Mouse (Mus musculus): ENCODE results near the gene Arhgef7. TPM values are rescaled to one million over a fixed set of nuclear protein-coding genes. Genes with fewer than 3 reads are reported as not detected.

The Arhgef7 gene
- 87.6 and 87.7 TPM in 2 replicates for polyA plus RNA-seq (2015; fragmentation: Nextera tagmentation; extraction: Ambion mirVana)

DNA sequence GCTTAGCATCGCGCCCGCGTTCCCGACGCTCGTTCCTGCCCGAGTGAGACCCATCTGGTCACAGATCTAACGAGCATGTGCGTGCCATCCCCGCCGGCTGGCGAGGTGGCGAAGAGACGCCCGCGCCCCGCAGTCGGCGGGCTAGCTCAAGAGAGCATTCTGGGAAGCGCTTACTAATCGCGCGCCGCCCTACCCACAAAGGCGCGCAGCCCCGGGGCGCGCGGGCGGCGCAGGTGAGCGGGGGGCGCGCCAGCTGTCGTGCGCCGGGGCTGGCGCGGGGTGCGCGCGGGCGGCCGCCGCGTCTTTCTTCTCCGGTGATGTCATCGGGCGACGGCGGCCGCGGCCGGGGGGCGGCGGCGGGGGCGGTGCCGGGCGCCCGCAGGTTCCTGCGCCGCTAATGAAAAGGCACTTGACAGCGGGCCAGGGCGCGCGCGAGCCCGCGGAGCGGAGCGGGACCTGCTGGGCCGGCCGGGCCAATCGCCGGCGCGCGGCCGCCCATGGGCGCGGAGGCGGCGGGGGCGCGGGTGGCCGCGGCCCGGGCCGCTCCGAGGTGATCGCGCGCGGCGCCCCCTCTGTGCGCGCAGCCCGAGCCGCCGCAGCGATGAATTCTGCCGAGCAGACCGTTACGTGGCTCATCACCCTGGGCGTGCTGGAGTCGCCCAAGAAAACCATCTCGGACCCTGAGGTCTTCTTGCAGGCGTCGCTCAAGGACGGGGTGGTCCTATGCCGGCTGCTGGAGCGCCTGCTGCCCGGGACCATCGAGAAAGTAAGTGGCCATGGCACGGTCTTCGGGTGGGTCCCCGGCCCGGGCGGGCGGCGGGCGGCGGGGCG lies at the start of gene Arhgef7:
Gene Arhgef7 (plus strand): TSS at position 71 of the 831 bp plus-strand sequence.
- WGBS, result under 1% methylated on average over 102 of the region's 127 CpGs
- Histone ChIP-seq H3K27me3 (replicated peaks) (no peaks in the 10 kb centered on the region), H3K27ac (peak within 1 kb of the TSS; percentile 97), H3K9ac (peak within 1 kb of the TSS; percentile 79), H3K4me1 (peaks cover 37% of the 10 kb centered on the region), H3K36me3 (replicated peaks) (no peaks in the 10 kb centered on the region), H3K4me2 (peak within 1 kb of the TSS; percentile 74), H3K9me3 (no peaks in the 10 kb centered on the region), H3K4me3 (peak within 1 kb of the TSS; percentile 70)
- ATAC-seq (replicated peaks), result peak; percentile 90

DNA sequence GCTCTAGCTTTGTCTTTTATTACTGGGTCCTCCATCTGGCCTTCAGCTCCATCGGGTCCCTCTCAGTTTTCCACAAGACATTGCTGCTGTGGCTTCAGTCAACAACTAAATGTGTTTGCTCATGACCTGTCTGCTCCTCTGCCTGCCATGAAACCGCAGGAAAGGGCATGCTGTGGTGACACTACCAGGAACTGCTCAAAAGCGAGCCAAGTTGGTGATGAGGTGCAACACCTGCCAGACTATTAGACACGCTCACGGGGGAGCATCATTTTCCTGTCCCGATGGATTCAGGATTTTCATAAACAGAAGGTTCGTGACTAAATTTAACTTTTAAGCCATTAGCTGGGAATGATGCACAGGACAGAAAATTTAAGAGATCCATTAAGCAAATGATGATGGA lies 43.0 kb upstream of the Arhgef7 start:
- 91% methylated on average over 7 of the region's 7 CpGs for WGBS
- Histone ChIP-seq H3K27ac (no peak overlapping the region), H3K9me3 (no peaks in the 10 kb centered on the region), H3K27me3 (replicated peaks) (no peaks in the 10 kb centered on the region), H3K4me2 (no peak overlapping the region), H3K36me3 (replicated peaks) (no peaks in the 10 kb centered on the region), H3K4me3 (no peak overlapping the region), H3K9ac (no peak overlapping the region), H3K4me1 (no peaks in the 10 kb centered on the region)
- ATAC-seq (replicated peaks), result no peak

DNA sequence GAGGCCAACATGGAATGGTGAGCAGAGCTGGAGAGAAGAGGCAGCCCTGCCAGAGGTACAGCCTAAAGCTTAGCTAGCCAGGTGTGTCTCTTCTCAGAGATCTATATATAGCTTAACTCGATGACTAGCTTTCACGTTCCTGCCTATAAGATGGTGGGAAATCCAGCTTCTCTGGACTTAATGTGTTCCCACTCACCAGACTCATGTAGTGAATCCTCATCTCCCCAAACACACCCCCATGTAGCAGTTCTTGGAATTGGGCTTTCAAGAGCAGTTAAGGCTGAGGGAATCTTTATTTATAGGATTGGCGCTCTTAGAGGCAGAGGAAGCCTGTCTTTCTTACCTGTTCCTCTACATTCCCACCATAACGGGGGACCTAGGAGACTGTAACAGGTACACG lies 40.3 kb upstream of the Arhgef7 start:
- H3K4me1 ChIP-seq, result no peaks in the 10 kb centered on the region
- no peak overlapping the region for H3K4me3 ChIP-seq
- ATAC-seq (replicated peaks), result no peak
- H3K4me2 ChIP-seq, result no peak overlapping the region
- H3K27me3 ChIP-seq (replicated peaks), result no peaks in the 10 kb centered on the region
- H3K36me3 ChIP-seq (replicated peaks), result no peaks in the 10 kb centered on the region
- WGBS, result 95% methylated on average over 5 of the region's 5 CpGs
- no peaks in the 10 kb centered on the region for H3K9me3 ChIP-seq
- H3K9ac ChIP-seq, result no peak overlapping the region
- H3K27ac ChIP-seq, result no peak overlapping the region

DNA sequence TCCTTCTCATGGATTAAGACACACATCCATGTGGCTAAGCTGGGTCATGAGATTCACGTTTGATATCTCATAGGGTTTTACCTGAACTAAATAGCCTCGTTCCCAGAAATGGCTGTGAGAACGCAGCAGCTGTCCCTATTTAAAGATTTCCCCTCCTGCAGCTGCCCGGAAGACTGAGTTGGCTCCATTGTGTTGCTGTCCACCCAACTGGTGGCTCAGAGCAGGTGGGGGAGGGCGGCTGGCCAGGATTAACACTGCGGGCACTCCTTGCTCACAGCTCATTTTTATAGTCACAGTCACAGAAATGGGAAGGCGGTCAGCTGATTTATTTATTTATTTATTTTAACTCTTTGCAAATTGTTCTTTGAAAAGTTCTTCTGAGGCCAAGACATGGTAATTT lies 37.6 kb upstream of the Arhgef7 start:
- Histone ChIP-seq H3K4me1 (no peaks in the 10 kb centered on the region), H3K27ac (no peak overlapping the region), H3K9me3 (no peaks in the 10 kb centered on the region), H3K4me3 (no peak overlapping the region), H3K27me3 (replicated peaks) (no peaks in the 10 kb centered on the region), H3K36me3 (replicated peaks) (no peaks in the 10 kb centered on the region), H3K9ac (no peak overlapping the region), H3K4me2 (no peak overlapping the region)
- WGBS, result 32% methylated on average over 7 of the region's 7 CpGs
- ATAC-seq (replicated peaks), result no peak

DNA sequence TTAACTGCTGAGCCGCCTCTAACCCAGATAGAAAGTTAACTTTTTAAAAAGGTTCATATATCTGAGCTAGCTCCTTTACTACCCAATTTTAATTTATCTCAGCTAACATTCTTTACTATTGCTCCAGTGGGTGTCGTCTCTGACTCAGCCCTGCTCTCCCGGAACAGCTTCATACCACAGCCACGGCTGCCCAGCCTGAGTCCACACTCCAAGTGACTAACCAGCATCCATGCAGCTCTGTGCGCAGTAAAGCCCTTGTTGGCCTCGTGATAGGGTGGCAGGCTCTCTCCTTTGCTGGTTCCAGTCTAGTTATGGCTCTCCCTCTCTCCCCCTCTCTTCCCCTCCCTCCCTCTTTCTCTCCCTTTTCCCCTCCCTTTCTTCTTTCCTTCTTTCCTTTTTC lies 36.2 kb upstream of the Arhgef7 start:
- 91% methylated on average over 6 of the region's 6 CpGs for WGBS
- no peaks in the 10 kb centered on the region for H3K4me1 ChIP-seq
- no peak for ATAC-seq (replicated peaks)
- H3K4me3 ChIP-seq, result no peak overlapping the region
- H3K9ac ChIP-seq, result no peak overlapping the region
- H3K4me2 ChIP-seq, result no peak overlapping the region
- no peaks in the 10 kb centered on the region for H3K36me3 ChIP-seq (replicated peaks)
- no peaks in the 10 kb centered on the region for H3K9me3 ChIP-seq
- H3K27ac ChIP-seq, result no peak overlapping the region
- H3K27me3 ChIP-seq (replicated peaks), result no peaks in the 10 kb centered on the region

DNA sequence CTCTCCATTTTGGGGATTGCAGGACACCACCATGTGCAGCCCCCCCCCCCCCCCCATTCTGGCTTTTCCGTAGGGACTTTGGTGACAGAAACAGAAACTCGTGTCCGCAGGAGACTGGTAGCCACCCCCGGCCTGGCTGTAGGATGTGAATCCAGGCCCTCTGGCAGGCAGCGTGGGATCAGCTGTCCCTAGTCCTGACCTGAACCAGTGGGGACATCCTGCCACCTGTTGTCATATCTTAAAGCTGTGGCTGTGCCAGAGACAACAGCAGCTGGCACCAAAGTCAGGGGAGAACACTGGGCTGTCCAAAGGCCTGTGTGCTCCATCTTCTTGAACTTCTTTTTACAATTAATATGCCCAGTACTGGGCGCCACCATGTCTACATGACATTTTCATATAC lies 35.8 kb upstream of the Arhgef7 start:
- no peaks in the 10 kb centered on the region for H3K36me3 ChIP-seq (replicated peaks)

DNA sequence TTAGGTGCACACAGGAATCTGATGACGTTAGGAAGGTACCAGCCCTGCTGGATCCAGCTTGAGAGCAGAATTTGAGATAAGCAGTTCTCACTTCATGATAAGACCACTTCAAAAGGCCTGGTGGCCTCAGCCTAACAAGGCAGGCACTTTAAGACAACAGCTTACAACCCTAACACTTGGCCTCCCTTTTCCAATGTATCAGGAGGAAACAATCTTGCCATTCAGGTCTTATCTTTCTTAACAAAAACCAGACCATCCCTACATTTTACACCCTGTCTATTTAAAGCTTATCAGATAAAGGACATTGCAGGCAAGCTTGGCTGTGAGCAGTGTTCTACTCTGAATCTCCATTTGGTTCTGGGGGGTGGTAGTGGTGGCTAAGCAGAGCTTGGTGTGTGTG lies 35.1 kb upstream of the Arhgef7 start:
- Histone ChIP-seq H3K27me3 (replicated peaks) (no peaks in the 10 kb centered on the region), H3K9me3 (no peaks in the 10 kb centered on the region), H3K36me3 (replicated peaks) (no peaks in the 10 kb centered on the region), H3K4me2 (no peak overlapping the region), H3K4me3 (no peak overlapping the region), H3K9ac (no peak overlapping the region), H3K27ac (no peak overlapping the region), H3K4me1 (no peaks in the 10 kb centered on the region)
- 81% methylated on average over 1 of the region's 1 CpGs for WGBS
- no peak for ATAC-seq (replicated peaks)

More for the DNA sequence above, 35.8 kb upstream of the Arhgef7 start:
- Histone ChIP-seq H3K4me1 (no peaks in the 10 kb centered on the region), H3K4me3 (no peak overlapping the region), H3K9me3 (no peaks in the 10 kb centered on the region), H3K9ac (no peak overlapping the region), H3K4me2 (no peak overlapping the region), H3K27me3 (replicated peaks) (no peaks in the 10 kb centered on the region), H3K27ac (no peak overlapping the region)
- no peak for ATAC-seq (replicated peaks)
- 91% methylated on average over 6 of the region's 6 CpGs for WGBS

GRCm38 (mm10) chr8:11693972-11694371 lies 33.5 kb upstream of the Arhgef7 start:
- Histone ChIP-seq H3K4me2 (no peak overlapping the region), H3K9ac (no peak overlapping the region), H3K4me1 (no peaks in the 10 kb centered on the region), H3K27ac (no peak overlapping the region), H3K27me3 (replicated peaks) (no peaks in the 10 kb centered on the region), H3K36me3 (replicated peaks) (no peaks in the 10 kb centered on the region), H3K4me3 (no peak overlapping the region), H3K9me3 (no peaks in the 10 kb centered on the region)
- no peak for ATAC-seq (replicated peaks)
- 83% methylated on average over 5 of the region's 5 CpGs for WGBS

DNA sequence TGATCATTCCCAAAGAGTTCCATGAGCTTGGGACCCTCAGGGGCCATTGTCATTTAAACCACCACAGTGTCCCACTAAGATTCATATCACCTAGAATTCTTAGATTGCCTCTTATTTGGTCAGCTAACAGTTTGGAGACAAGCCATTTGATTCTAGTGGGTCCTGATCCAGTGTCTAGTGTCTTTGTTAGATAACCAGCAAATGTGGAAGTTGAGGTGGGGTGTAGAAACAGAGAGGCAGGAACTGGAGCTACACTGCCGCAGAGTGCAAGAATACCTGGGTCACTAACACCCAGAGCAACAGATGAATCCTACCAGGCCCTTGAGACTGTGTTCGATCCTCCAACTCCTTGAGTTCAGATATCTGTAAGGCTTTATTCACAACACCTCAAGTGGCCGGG lies 31.3 kb upstream of the Arhgef7 start:
- Histone ChIP-seq H3K4me1 (peaks cover 4% of the 10 kb centered on the region; the same call in 1 of the 2 replicates), H3K4me3 (no peak overlapping the region), H3K36me3 (replicated peaks) (no peaks in the 10 kb centered on the region), H3K27ac (no peak overlapping the region), H3K9ac (no peak overlapping the region), H3K4me2 (no peak overlapping the region), H3K9me3 (no peaks in the 10 kb centered on the region), H3K27me3 (replicated peaks) (no peaks in the 10 kb centered on the region)
- no peak for ATAC-seq (replicated peaks)
- 93% methylated on average over 3 of the region's 3 CpGs for WGBS

DNA sequence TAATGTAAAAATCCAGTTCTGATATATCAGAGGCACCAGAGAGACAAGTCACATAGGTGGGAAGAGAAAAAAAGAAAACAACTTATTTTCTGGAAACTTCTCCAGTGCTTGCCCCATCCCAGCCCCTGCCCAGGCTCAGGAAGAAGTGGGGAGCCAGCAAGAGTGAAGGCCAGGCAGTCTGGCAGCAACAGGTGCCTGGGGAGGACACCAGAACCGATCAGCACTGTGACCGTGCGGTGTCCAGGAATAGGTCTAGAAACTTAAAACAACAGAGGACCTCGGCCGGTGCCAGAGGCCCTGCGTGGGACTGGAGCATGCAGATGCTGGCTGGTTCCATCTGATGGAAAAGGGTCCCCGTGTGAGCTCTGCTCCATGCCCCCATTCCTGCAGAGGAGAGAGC lies 30.1 kb upstream of the Arhgef7 start:
- 88% methylated on average over 7 of the region's 7 CpGs for WGBS
- Histone ChIP-seq H3K36me3 (replicated peaks) (no peaks in the 10 kb centered on the region), H3K9ac (no peak overlapping the region), H3K4me1 (peaks cover 4% of the 10 kb centered on the region; the same call in 1 of the 2 replicates), H3K4me2 (no peak overlapping the region), H3K4me3 (no peak overlapping the region), H3K27me3 (replicated peaks) (no peaks in the 10 kb centered on the region; the same call in 1 of the 2 replicates), H3K9me3 (no peaks in the 10 kb centered on the region), H3K27ac (no peak overlapping the region)
- no peak for ATAC-seq (replicated peaks)

DNA sequence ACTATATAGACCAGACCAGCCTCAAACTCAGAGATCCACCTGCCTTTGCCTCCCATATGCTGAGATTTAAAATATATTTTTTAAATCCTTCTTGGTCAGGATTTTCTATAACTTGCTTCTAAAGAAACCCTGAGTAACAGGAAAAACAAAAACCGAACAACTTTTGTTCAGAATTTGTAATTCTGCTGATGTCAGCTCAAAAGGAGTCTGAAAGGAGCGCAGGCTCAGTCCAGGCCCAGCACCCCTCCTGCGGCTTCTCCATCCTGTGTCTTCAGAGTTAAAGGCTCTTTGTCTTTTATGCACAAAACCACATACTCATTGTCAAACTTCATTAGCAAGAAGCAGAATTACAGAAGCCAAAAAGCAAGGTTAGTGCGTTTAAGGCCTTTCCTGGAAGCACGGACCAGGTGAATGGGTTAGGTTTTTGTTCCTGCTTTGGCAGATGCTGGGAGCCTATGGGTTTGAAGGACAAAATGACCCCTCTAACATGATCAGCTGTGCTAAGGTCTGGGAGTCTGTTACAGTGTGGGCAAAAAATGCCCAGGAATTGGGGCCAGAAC lies 28.0 kb upstream of the Arhgef7 start:
- H3K4me3 ChIP-seq, result no peak overlapping the region
- no peaks in the 10 kb centered on the region for H3K9me3 ChIP-seq
- WGBS, result 84% methylated on average over 5 of the region's 5 CpGs
- no peak for ATAC-seq (replicated peaks)
- H3K4me1 ChIP-seq, result peaks cover 4% of the 10 kb centered on the region; the same call in 1 of the 2 replicates
- H3K9ac ChIP-seq, result no peak overlapping the region
- no peak overlapping the region for H3K4me2 ChIP-seq
- H3K27ac ChIP-seq, result no peak overlapping the region
- H3K36me3 ChIP-seq (replicated peaks), result no peaks in the 10 kb centered on the region
- H3K27me3 ChIP-seq (replicated peaks), result no peaks in the 10 kb centered on the region; the same call in 1 of the 2 replicates

GRCm38 (mm10) chr8:11700060-11701032 lies 27.2 kb upstream of the Arhgef7 start:
- no peaks in the 10 kb centered on the region; the same call in 1 of the 2 replicates for H3K27me3 ChIP-seq (replicated peaks)
- peak; percentile 87 for ATAC-seq (replicated peaks)
- peak overlapping the region; percentile 48 for H3K4me2 ChIP-seq
- 33% methylated on average over 26 of the region's 26 CpGs for WGBS
- H3K9ac ChIP-seq, result no peak overlapping the region
- H3K4me1 ChIP-seq, result peaks cover 4% of the 10 kb centered on the region; the same call in 1 of the 2 replicates
- no peaks in the 10 kb centered on the region for H3K36me3 ChIP-seq (replicated peaks)
- H3K4me3 ChIP-seq, result peak overlapping the region; percentile 17; the same call in 1 of the 2 replicates
- no peak overlapping the region for H3K27ac ChIP-seq
- H3K9me3 ChIP-seq, result no peaks in the 10 kb centered on the region
